Mouse (Mus musculus): Measurements from ENCODE around the gene Anapc5.

The Anapc5 gene

DNA sequence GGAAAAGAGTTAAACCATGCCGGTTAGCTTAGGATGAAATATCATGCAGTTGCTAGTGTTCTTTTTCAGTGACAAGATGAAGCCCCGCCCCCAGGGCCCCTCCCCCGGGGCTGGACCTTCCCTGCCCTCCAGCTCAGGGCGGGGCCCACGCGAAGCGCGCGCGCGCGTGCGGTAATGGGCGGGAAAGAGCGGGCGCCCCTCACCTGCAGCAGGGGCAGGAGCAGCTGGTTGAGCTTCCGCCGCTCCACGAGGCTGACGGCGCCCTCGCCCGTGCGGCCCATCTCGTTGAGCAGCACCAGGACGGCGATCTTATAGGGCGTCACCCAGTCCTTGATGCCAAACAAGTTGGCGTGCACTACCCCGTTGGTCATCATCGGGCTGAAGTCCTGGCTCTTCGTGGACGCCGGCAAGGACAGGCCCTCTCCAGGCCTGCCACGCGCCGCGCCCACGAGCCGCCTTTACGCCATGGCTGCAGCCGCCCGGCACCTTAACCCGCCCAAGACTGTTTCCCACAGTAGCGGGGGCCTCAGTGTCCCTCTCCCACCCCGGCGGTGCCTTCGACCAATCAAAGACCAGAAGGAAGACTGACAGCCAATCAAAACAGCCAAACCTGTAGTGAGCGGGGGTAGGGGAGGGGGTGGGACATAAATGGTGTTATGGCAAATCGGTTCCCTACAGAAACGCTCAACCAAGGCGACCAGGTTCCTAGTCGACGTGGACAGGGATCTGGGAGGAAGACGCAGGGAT, at the start of gene Anapc5:
Anapc5 (minus strand) TSS at position 563 of the 747 bp plus-strand sequence.
- DNase-seq (ENCODE audit: low read depth): peak; percentile 99

DNA sequence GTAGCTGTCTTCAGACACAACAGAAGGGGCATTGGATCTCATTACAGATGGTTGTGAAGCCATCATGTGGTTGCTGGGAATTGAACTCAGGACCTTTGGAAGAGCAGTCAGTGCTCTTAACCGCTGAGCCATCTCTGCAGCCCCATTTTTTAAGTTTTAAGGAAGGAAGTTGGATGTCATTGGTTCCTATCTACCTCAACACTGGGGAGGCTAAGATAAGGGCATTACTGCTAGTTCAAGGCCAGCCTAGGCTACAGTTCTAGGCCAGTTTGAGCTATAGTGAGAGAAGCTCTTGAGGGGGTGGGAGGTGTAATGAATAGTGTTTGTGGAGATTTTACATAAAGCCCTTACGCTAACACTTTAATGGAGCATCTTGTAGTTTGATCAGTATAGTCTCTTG, 41.9 kb upstream of the Anapc5 start:
- peak; percentile 61 for DNase-seq (ENCODE audit: low read depth)

DNA sequence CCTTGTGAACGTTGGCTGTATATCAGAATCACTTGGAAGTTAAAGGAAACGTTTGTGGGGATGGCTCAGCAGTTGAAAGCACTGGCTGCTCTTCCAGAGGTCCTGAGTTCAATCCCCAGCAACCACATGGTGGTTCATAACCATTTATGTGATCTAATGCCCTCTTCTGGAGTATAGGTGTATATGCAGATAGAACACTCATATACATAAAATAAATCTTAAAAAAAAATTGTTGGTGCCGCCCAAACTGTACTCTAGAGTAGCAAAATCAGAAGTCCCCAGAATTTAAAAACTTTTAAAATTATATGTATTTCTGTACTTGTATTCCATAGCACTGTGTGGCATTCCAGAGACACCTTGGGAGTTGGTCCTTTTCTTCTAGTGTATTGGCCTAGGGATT, 34.7 kb upstream of the Anapc5 start:
- DNase-seq (ENCODE audit: low read depth): peak; percentile 39

DNA sequence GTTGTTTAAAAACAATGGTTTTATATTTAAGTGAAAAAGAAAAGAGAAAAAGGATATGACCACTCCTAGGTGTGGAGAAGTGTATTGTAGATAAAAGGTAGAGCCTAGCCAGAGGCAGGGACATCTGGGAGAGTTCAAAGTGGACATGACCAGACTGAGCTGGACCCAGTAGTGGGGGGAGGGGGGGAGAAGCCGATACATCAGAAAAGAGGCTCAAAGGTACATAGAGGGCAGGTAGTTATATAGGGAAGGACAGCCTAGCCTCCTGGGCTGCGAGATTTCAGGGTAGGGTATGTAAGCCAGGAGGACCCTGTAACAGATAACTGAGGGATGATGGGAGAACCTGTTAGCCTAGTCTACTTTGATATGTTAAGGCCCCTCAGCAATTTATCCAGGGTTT, 31.5 kb upstream of the Anapc5 start:
- DNase-seq (ENCODE audit: low read depth): no peak

DNA sequence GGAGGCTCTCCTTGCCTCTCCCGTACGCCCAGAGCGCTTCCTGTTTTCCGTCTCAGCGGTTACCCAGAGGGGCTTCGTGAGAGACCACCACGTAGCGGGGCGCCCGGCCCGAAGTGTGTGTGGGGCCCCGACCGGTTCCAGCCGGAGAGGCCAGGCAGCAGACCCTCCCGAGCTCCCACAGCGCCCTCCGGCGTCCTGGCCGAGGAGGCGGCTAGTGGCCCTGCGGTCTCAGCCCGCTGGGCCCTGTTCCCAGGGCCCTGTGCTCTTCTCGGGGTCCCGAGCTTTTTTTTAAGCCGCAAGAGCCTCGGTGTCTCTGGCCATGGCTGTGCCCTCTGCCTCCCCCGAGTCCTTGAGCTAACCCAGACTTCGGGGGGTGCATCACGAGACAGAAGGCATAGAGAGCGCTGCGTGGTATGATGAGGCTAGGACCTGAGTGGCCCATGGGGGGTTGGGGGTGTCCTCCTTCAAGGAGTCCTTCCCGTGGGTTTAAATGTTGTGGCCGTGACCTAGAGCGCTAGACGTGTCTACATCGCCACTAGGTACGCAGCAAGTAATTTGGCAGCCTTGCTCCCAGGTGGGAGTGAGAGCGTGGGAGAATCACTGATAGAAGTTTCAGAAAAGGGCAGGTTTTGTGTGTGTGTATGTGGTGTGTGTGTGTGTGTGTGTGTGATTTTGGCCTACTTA, 29.3 kb upstream of the Anapc5 start:
- DNase-seq (ENCODE audit: low read depth): no peak

DNA sequence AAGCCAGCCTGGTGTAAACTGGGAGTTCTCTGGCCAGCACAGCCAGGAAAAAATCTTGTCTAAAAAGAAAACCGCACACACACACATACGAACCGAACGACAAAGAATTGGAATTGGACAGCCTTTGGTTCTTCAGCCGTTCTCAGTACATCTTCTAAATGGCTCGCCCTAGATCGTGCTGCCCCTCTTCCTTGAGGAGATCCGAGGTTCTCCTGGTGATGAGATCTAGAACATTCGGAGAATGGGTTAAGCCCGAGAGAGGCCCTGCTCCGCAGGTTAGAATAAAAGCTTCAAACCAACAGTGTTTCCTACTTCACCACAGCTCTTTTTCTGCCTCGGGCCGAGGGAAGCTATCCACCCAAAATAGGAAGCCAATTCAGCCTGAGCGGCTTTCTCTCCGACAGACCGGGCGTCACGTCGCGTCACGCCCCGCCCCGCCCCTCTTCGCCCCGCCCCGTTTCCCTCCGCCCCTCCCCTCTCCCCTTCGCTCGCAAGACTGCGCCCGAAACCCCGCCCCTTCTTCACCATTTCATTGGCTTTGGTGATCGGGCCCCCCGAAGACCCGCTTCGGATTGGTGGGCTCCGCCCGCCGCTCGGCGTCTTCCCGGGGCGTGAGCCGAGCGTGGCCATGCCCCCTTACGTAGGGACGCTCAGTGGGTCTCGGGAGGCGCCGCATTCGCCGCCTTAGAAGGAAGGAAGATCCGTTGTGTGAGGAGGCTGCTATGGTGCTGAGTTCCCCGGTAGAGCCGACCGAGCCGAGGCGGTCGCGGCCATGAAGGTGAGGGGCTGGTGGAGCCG, 28.6 kb upstream of the Anapc5 start, which contains the start of gene Rnf34:
Rnf34 (plus strand) TSS at position 528 of the 798 bp plus-strand sequence.
- DNase-seq (ENCODE audit: low read depth): peak; percentile 99

DNA sequence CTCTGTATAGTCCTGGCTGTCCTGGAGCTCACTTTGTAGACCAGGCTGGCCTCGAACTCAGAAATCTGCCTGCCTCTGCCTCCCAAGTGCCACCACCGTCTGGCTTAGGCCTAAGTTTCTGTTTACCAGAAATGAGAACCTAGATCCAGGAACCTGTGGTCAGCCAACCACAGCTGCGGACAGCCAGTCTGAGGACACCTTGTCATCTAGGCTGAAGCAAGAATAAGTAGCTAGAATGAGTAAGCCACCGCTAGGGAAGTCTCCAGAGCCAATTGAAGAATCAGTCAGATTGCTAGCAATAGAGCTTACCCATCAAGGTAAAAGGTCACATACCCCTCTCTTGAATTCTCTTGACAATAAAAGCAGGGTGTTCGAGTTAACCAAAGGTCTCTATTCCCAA, 22.7 kb upstream of the Anapc5 start:
- DNase-seq (ENCODE audit: low read depth): peak; percentile 84

DNA sequence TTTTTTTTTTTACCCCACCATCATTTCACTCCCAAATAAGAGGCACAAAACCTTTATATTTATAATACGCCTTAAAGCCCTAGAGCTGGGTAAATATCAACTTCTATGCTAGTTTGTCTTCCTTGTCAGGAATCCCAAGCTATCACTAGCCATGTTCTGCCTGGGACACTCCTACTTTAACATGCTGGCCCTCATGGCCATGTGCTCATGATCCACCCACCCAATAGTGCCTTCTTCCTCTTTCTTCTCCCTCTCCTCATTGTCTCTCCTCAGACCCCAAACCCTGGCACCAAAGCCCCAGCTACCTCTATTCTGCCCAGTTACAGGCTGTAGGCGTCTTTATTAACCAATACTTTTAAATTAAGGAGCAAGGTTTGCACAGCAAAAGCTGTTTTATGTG, 20.0 kb upstream of the Anapc5 start:
- no peak for DNase-seq (ENCODE audit: low read depth)

DNA sequence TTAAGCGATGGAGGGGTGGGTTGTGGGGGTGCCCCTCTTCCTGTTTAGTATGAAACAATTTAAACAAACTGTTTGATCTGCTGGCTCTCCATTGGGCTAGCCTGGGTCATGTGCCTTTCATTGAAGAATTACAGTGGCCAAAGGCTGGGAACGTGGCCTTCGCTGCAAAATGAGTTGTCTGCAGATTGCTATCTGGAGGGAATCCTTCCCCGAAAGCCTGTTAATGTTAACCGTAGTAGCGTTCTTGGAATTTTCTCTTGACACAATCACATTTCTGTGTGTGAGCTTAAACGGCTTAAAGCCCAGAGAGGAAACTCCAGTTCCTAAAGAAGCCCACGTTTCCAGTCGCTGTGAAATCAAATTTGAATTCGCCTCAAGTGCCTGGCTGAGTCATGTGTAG, 11.9 kb upstream of the Anapc5 start:
- no peak for DNase-seq (ENCODE audit: low read depth)

DNA sequence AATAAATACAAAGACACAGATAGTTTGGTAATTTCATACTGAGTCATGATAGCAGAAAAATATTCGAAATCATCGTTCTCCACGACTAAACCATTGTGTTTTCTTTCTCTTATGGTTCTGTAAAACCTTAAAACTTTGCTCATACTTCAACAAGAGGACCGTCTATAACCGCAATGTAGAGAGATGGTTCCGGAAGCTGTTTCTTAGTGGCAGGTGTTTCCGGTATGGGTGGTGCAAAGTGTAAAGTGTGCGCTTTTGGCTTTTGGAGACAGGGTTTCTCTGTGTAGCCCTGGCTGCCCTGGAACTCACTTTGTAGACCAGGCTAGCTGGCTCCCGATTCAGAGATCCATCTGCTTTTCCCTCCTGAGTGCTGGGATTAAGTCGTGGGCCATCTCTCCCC, 11.4 kb upstream of the Anapc5 start:
- DNase-seq (ENCODE audit: low read depth): no peak

DNA sequence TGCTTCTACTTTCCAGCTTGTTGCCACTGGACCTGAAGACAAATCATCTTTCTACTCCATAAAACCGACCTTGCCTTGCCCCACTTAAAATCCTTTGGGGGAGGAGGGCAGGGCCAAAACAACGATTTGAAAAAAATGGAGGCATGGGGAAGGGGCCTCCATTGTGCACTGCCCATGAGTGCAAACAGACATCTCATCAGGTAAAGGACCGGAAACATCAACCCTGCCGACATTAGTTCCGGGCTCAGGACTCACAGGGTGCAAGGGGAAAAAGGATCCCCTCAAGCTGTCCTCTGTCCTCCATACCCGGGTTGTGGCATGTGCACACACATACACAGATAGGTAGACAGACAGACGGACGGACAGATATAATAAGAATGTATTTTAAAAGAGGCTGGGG, 4.0 kb upstream of the Anapc5 start:
- DNase-seq (ENCODE audit: low read depth): no peak

DNA sequence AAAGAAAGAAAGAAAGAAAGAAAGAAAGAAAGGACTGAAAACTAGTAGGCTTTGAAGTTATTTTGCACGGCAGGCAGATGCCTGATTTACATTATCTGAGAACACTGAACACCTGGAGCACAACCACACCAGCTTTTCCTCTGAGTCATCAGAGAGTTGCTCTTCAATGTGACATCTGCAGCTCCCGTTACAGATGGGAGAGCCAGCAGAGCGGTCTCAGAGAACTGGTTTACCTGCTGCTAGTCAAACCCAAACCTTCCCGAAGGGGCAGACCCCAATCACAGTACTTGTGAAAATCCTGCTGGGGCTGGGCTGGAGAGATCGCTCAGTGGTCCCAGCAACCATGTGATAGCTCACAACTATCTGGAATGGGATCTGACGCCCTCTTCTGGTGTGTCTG, 3.3 kb upstream of the Anapc5 start:
- no peak for DNase-seq (ENCODE audit: low read depth)

DNA sequence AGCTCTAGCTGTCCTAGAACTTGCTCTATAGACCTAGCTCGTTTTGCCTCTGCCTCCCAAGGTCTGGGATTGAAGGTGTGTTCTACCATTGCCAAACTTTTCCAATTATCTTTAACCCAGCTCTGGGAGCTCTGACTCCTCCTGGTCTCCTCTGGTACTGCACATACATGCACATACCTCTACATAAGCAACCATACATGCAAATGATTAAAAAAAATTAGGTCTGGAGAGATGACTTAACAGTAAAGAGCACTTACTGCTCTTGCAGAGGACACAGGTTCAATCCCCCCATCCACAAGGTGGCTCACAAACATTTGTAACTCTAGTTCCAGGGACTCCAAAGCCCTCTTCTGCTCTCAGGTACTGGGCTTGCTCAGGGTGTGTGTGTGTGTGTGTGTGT, 2.8 kb upstream of the Anapc5 start:
- DNase-seq (ENCODE audit: low read depth): peak; percentile 41

DNA sequence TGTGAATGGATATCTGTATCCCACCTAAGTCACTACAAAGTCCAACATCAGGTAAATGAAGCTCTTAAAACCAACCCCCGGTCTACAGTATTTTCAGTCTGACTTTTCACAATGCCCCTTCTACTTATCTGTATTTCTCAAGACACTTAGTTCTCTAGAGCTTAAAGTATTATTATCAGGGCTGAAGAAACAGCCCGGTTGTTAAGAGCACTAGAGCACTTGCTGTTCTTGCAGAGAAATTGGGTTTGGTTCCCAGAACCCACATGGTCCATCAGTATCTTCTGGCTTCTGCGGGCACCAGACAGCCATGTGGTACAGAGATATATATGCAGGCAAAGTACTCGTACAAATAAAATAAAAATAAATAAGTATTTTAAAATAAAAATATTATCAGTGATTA, 1.3 kb upstream of the Anapc5 start:
- no peak for DNase-seq (ENCODE audit: low read depth)

DNA sequence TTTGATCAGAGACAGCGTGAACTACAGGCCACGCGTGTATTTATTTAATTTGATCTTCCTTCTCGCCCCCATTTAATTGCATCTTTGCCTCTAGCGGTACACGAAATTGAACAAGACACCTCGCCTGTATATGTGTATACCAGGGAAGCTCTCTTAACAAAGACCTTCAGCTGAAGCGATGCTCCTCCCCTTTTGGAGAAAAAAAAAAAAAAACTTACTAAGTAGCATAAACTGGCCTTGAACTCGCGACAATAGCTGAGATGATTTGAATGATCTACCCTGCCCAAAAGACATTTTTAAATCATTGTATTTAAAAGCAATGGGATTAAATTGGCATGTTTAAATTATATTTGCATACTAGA, 366 bp upstream of the Anapc5 start:
- DNase-seq (ENCODE audit: low read depth): no peak

DNA sequence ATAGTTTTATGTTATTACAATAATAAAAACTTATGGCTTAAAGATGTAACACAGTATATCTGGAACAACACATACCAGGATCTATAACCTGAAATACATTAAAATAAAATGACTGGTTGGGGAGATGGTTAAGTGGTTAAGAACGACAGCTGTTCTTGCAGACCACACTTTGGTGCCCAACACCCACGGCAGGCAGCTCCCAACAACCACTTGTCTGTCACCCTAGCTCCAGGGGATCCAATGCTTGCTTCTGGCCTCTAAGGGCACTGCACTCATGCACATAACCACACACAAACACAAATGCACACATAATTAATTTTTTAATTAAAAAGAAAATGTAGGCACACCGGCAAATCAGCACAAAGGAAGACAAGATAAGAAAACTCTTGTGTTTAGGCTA, 8.4 kb downstream of the Anapc5 start:
- no peak for DNase-seq (ENCODE audit: low read depth)

DNA sequence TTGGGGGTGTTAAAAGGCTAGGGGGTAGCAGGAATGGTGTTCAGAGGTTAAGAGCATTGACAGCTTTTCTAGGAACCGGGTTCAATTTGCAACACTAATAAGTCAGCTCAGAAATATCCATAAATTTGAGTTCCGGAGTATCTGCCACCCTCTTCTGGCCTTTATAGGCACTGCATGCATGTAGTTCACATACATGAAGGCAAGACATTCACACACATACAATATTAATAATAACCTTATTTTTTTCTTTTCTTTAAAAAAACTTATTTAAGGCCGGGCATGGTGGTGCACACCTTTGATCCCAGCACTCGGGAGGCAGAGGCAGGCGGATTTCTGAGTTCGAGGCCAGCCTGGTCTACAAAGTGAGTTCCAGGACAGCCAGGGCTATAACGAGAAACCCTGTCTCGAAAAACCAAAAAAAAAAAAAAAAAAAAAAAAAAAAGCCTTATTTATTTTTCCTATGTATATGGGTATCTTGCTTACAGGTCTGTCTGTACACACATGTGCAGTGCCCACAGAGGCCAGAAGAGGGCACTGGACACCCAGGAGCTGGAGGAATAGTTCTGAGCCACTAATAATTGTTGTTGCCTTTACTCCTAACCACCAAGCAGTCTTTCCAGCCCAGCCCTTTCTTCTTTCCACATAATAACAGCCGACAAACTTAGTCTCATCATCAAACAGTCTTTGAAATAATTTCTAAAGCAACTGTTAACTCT, 9.6 kb downstream of the Anapc5 start:
- DNase-seq (ENCODE audit: low read depth): peak; percentile 87

DNA sequence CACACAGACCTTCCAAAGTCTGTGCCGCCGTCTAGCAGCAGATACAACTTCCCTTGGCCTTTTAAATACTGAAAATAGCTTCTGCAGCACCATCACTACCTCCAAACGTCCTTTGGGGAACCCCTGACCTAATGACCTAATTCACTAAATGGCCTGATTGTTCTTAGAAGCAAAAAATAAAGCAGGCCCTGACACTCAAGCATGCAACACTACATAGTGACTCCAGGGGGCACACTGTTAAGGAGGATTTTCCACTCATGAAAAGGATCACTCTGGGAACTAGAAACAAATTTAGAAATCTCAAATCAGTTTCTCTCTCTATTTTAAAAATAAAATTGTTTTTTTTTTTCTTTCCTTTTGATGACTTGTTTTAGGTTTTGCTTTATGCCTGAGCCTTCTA, 15.6 kb downstream of the Anapc5 start:
- DNase-seq (ENCODE audit: low read depth): peak; percentile 30

DNA sequence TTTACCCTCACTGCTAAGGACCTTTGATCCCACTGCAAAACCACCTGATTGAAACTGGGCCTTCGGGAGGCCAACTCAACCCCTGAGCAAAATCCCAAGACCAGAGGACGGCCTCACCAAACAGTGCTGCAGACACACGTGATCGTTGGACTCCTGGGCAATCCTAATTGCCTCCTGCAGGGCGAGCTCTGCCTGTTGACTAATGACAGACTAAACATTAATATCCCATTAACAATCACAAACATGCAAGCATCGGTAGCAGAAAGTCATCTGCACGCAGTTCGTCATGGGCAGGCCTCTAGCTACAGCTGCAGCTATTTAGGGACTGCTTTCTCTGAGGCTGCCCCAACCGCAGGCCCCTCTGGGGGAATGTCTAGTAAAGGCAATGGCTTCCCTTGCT, 18.4 kb downstream of the Anapc5 start:
- DNase-seq (ENCODE audit: low read depth): no peak

DNA sequence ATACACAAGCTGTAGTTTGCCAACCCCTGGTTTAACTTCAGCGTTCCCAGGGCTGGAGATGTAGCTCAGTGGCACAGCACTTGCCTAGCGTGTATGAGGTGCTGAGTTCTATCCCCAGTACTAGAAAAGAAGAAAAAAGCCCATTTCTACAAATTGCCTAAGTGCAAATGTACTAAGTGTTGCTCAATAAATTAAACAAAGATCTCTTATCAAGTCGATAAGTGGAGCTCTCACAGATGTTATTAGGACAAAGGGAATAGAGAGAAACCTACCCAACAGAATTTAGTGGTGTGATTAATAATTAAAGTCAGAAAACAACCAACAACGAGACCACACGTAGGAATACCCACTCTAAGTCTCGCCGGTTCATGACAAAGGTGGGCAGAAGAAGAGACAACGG, 19.5 kb downstream of the Anapc5 start:
- DNase-seq (ENCODE audit: low read depth): no peak

DNA sequence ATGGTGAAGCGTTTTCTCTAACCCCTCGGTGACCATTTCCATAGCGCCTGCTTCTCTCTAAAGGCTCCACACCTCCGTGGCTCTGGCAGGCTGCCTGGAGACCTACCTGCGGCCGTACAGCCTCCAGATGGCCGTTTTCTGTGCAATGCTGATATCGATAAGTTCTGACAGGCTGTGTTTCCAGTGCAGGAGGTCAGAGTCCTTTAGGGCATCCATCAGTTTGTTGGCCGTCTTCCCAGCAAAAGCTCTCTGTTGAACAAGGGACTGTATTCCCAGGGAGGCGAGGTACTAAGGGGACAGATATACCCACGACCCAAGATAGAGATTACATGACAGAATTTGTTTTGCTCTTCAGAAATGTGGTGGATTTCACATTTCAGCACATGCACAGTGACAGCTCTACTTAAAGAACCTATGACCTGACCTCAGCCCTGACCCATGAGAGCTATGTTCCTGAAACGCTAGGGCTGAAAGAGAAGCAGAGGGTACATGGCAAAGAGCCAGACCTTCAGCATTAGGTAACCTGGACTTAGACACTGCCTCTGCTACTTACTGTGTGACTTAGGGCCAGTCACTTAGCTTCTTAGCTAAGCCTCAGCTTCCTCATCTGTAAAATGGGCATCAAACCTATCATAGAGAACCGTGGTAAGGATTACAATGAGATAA, 20.7 kb downstream of the Anapc5 start:
- no peak for DNase-seq (ENCODE audit: low read depth)
